Mouse (Mus musculus) urinary bladder, postnatal 10 days (tissue): Measurements from ENCODE around the gene Cyb561d1.

Source experiments
- DNase-seq: peaks from one replicate; pipeline ENCODE4 v3.0.0; 2022; ENCODE audit warnings: low spot score

The Cyb561d1 gene

GRCm38 (mm10) chr3:108203621-108204325 lies 2.8 kb upstream of the Cyb561d1 start:
- DNase-seq = no peak

GRCm38 (mm10) chr3:108203212-108203611 lies 2.2 kb upstream of the Cyb561d1 start:
- no peak for DNase-seq

DNA sequence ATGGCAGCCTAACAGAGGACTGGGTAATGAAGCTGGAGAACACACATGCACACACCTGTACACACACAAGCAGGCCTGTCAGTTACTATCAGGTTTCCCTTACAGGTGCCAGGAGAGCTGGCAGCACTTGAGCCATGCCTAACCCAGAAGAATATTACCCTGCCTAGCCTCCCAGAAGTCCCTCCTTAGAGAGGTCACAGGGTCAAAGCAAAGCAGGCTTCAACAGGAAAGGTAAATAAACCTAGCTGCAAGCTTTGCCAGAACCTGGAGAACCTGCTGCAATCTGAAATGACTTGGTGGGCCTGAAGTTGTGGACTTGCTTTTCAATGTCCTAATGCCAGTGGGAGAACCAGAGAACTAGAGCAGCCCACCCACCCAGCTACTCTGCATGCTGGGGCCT lies 1.5 kb upstream of the Cyb561d1 start:
- no peak for DNase-seq

GRCm38 (mm10) chr3:108199231-108199630 lies 1.8 kb downstream of the Cyb561d1 start:
- no peak for DNase-seq

GRCm38 (mm10) chr3:108197066-108197497 lies 3.9 kb downstream of the Cyb561d1 start:
- no peak for DNase-seq

DNA sequence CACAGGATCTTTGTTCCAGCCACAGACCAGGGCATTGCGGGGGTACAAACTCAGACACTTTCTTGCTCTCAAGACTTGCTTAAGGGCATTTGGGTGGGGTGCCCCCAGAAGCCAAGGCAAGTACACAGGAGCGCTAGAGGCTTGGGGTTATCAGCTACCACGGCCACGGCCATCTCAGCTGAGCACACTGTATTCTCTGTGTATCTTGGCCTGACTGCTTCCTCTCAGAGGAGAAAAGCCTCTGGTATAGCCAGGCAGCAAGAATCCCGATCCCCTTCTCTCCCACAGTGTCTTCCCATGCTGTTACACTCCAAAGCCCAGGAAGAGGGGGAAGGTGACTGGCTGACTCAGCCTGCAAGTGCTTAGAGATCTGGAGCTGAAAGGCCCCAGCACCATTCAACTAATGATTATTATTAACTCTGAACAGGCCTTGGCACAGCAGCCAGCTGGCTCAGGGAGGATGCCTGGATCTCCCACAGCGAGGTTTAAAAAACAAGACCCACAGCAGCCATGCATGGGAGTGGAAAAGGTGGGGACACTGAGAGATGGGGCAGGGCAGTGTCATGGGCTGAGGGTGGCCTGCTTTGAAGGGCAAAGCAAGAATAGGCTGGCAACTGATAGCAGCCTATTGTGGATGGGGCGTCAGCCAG lies 4.9 kb downstream of the Cyb561d1 start:
- DNase-seq = no peak

DNA sequence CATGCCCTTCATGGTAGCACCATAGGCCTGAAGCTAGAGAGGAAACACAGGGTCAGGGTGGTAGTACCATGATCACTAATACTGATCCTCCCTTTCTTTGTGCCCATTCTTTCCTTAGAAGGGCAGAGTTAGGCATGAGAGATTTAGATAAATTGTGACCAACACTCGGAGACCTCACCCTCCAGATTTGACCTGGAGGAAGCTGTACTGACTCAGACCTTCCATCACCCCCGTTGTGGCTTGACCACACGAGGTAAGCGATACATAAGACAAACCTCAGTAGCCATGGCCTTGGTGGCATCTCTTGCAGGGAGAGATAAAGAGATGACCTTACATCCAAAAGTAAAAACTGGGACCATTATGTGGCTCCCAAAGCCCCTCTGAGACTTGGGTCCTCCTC lies 5.7 kb downstream of the Cyb561d1 start:
- DNase-seq = no peak

DNA sequence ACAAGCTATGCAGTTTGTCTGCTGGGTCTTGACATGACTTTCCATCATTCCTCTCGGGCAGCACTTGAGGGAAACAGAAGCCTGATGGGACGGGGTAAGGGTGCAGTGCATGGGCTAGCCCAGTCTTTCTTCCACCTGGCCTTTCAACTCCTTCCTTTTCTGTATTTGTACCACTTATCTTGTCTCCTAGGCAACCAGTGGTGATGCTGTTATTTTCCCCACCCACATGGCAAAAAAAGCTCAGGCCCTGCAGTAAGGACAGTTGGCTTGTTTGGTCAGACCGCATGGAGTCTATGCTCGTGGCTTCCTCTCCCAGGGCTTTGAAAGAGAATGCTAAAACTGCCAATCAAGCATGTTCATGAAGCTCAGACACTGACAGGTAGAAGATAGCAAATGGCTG lies 7.3 kb downstream of the Cyb561d1 start:
- DNase-seq = no peak

- DNase-seq = peak; percentile 5
These were observed 11.1 kb downstream of the Cyb561d1 start for GRCm38 (mm10) chr3:108189897-108190296.

DNA sequence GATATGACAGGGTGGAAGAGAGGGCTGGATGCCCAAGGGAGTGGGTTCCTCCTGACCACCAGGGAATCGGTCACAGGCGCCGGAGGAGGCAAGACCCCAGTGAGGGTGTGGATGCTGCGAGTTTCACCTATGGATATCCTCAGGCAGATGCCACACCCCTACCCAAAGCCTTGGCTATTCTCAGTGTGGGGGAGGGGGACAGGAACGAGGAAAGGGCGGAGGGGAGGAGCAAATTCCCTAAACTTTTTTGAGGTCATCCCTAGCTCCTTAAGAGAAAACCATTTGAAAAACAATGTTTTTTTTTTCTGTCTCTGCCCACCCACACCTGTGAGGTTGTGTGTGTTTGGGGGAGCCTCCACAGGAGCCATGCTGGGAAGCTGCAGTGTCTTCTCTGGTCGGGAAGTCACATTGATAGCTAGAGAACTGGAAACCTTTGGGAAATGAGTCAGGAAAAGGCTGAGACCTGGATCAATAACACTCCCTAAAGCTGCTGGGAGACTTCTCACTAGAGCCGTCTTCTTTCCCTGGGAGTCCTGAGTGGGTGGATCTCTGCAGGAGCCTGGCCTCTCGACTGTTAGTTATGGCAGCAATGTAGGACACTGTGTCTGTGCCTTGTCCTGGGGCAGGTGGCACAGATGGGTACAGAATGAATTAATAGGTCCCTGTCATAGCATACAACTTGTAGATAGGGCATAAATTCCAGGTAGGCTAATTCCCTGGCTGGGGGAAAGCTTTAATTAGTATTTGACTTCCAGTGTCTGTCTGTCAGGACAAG lies 12.1 kb downstream of the Cyb561d1 start:
- no peak for DNase-seq

DNA sequence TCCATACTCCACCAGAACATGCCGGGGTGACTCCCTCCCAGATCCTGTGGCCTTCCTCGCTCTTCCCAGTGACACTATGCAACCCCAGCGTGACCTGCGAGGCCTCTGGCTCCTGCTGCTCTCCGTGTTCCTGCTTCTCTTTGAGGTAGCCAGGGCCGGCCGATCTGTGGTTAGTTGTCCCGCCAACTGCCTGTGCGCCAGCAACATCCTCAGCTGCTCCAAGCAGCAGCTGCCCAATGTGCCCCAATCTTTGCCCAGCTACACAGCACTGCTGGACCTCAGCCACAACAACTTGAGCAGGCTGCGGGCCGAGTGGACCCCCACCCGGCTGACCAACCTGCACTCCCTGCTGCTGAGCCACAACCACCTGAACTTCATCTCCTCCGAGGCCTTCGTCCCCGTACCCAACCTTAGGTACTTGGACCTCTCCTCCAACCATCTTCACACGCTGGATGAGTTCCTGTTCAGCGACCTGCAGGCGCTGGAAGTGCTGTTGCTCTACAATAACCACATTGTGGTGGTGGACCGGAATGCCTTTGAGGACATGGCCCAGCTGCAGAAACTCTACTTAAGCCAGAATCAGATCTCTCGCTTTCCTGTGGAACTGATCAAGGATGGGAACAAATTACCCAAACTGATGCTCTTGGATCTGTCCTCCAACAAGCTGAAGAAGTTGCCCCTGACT lies 13.8 kb downstream of the Cyb561d1 start:
- DNase-seq = no peak

GRCm38 (mm10) chr3:108186098-108187047 lies 14.6 kb downstream of the Cyb561d1 start, which contains the start of gene Amigo1:
TSS of gene Amigo1 (plus strand) at chr3:108186335.
- no peak for DNase-seq

GRCm38 (mm10) chr3:108185460-108186097 lies 15.4 kb downstream of the Cyb561d1 start:
- DNase-seq = no peak

- no peak for DNase-seq
These were observed 16.3 kb downstream of the Cyb561d1 start for GRCm38 (mm10) chr3:108184742-108185141.

DNA sequence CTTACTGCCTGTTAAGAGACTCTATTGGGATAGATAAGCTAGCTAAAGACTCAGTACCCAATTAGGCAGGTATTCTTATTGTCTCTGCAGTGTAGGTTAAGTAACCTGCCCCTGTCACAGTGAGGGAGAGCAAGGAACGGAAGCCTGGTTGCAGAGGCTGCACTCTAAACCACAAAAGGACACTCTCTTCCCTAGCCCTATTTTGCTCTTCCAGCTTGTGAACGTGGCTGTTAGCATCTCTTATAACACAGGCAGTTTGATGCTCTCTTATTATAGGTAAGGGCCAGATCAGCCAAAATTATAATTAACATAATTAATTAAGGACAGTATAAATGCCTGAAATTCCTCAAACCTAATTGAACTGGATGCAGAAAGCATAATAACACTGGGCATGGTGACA lies 20.5 kb downstream of the Cyb561d1 start:
- DNase-seq = no peak

GRCm38 (mm10) chr3:108178756-108179715 lies 22.0 kb downstream of the Cyb561d1 start:
- DNase-seq = no peak

- no peak for DNase-seq
These were observed 26.1 kb downstream of the Cyb561d1 start for GRCm38 (mm10) chr3:108174672-108175531.

DNA sequence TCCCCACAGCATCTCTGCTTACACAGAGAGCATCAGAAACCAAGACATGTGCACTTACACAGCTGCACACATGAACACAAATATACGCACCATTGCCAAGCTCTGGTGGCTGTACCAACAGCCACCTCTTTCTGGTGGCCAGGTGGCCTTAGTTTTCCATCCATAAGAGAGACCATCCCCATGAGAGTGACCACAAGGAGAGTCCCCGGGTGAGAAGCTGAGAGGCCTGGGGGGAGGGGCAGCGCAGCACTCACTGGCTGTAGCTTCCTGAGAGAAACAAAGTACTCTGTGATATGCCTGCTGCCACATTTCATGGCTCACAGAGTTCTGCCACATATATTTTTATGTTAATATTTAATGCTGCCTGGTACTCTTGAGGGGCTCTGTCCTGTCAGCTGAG lies 31.8 kb downstream of the Cyb561d1 start:
- no peak for DNase-seq
